Mouse (Mus musculus): ENCODE data around the gene Cnr2. TPM values are rescaled to one million over a fixed set of nuclear protein-coding genes. Genes with fewer than 3 reads are reported as not detected.

Gene Cnr2
- 0.43 and 0.66 TPM in 2 replicates for polyA plus RNA-seq (2015; fragmentation: Nextera tagmentation; extraction: Ambion mirVana)

DNA sequence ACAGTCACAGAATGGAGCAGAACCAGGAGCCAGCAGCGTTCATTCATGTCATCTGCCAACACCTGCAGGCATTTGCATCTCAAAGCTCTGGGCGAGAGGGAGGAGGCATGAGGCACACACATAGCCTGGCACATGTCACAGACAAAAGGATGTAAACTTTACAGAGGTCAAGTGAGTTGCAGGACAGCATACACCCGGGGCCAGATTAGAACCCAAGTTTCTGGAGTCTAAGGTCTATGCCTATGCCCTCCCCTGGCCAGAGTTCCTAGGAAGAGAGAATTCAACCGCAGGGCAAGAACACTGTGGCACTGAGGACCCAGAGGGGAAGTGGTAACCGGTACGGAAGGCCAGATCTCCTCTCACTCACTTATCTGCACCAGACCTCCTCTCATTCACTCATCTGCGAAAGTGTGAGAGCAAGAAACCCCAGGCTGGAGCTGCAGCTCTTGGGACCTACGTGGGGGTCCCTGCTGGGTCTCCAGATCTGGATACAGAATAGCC is at the start of gene Cnr2:
Gene Cnr2 (plus strand): TSS at position 324 of the 501 bp plus-strand sequence.
- Histone ChIP-seq H3K4me2 (ENCODE audit: low read depth, low read length) (no peak within 1 kb of the TSS), H3K36me3 (ENCODE audit: control insufficient read depth, insufficient read depth, low read length) (no peaks in the 10 kb centered on the region), H3K4me3 (ENCODE audit: low read length) (no peak within 1 kb of the TSS), H3K4me1 (ENCODE audit: control insufficient read depth, insufficient read depth, low read length) (peaks cover 10% of the 10 kb centered on the region; the same call in 1 of the 2 replicates), H3K9me3 (ENCODE audit: control insufficient read depth, low read length) (no peaks in the 10 kb centered on the region), H3K27me3 (replicated peaks; ENCODE audit: control insufficient read depth, insufficient read depth, low read length) (no peaks in the 10 kb centered on the region), H3K9ac (ENCODE audit: low read depth, low read length) (no peak within 1 kb of the TSS), H3K27ac (ENCODE audit: low read length) (no peak within 1 kb of the TSS)
- ATAC-seq: no peak
- WGBS: 52% methylated on average over 8 of the region's 8 CpGs

GRCm38 (mm10) chr4:135847581-135847980 is 47.6 kb upstream of the Cnr2 start:
- Histone ChIP-seq H3K4me1 (ENCODE audit: control insufficient read depth, insufficient read depth, low read length) (0 out of 2 replicates have a peak, but pooled peaks cover 3% of the 10 kb centered on the region), H3K36me3 (ENCODE audit: control insufficient read depth, insufficient read depth, low read length) (no peaks in the 10 kb centered on the region), H3K27ac (ENCODE audit: low read length) (no peak overlapping the region), H3K27me3 (replicated peaks; ENCODE audit: control insufficient read depth, insufficient read depth, low read length) (no peaks in the 10 kb centered on the region), H3K4me3 (ENCODE audit: low read length) (no peak overlapping the region), H3K4me2 (ENCODE audit: low read depth, low read length) (no peak overlapping the region), H3K9ac (ENCODE audit: low read depth, low read length) (no peak overlapping the region; the same call in 1 of the 2 replicates), H3K9me3 (ENCODE audit: control insufficient read depth, low read length) (0 out of 2 replicates have a peak, but pooled peaks cover 4% of the 10 kb centered on the region)
- no peak for ATAC-seq
- 62% methylated on average over 5 of the region's 5 CpGs for WGBS

DNA sequence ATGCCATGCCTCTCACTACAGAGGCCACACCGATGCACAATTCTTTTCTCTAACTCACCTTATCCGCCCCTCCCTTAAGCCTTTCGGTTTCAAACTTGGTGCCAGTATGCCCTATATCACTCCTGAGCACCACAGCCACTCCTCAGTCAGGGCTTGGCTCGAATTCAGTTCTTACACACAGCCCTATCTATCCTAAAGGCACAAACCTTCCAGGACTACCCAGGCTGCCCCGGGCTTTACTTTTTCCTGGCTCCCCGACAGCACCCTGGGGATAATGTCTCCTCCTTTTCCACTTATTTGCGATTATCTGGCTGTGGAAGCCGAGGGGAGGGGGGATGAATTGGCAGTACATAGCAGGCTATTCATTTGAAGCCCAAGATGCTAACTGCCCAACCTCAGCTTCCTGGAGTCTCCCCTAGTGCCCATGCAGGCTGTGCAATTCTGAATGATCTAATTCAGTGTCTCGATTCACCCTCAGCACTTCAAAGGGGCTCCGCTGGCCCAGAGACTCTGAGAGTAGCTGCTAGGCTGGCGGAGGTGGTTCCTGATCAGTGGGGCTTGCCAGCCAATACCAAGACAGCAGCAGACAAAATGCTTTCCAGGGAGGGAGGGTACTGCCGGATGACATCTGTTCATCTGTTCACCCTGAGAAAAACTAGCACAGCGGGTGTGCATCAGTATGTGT is 44.6 kb upstream of the Cnr2 start:
- H3K4me1 ChIP-seq (ENCODE audit: control insufficient read depth, insufficient read depth, low read length): peaks cover 11% of the 10 kb centered on the region; the same call in 1 of the 2 replicates
- no peak for ATAC-seq
- H3K27me3 ChIP-seq (replicated peaks; ENCODE audit: control insufficient read depth, insufficient read depth, low read length): no peaks in the 10 kb centered on the region
- no peak overlapping the region for H3K4me3 ChIP-seq (ENCODE audit: low read length)
- no peak overlapping the region for H3K9ac ChIP-seq (ENCODE audit: low read depth, low read length)
- no peaks in the 10 kb centered on the region for H3K9me3 ChIP-seq (ENCODE audit: control insufficient read depth, low read length)
- no peak overlapping the region for H3K27ac ChIP-seq (ENCODE audit: low read length)
- H3K36me3 ChIP-seq (ENCODE audit: control insufficient read depth, insufficient read depth, low read length): no peaks in the 10 kb centered on the region
- 42% methylated on average over 13 of the region's 13 CpGs for WGBS
- H3K4me2 ChIP-seq (ENCODE audit: low read depth, low read length): no peak overlapping the region

GRCm38 (mm10) chr4:135851942-135852341 is 43.3 kb upstream of the Cnr2 start:
- H3K4me2 ChIP-seq (ENCODE audit: low read depth, low read length): no peak overlapping the region
- H3K27me3 ChIP-seq (replicated peaks; ENCODE audit: control insufficient read depth, insufficient read depth, low read length): no peaks in the 10 kb centered on the region
- no peak overlapping the region for H3K9ac ChIP-seq (ENCODE audit: low read depth, low read length)
- H3K27ac ChIP-seq (ENCODE audit: low read length): no peak overlapping the region
- no peak for ATAC-seq
- H3K4me1 ChIP-seq (ENCODE audit: control insufficient read depth, insufficient read depth, low read length): peaks cover 11% of the 10 kb centered on the region; the same call in 1 of the 2 replicates
- H3K36me3 ChIP-seq (ENCODE audit: control insufficient read depth, insufficient read depth, low read length): no peaks in the 10 kb centered on the region
- no peaks in the 10 kb centered on the region for H3K9me3 ChIP-seq (ENCODE audit: control insufficient read depth, low read length)
- H3K4me3 ChIP-seq (ENCODE audit: low read length): no peak overlapping the region
- 89% methylated on average over 9 of the region's 9 CpGs for WGBS

GRCm38 (mm10) chr4:135853987-135854546 is 41.1 kb upstream of the Cnr2 start:
- Histone ChIP-seq H3K4me3 (ENCODE audit: low read length) (no peak overlapping the region), H3K9ac (ENCODE audit: low read depth, low read length) (no peak overlapping the region), H3K4me2 (ENCODE audit: low read depth, low read length) (no peak overlapping the region), H3K27ac (ENCODE audit: low read length) (no peak overlapping the region), H3K27me3 (replicated peaks; ENCODE audit: control insufficient read depth, insufficient read depth, low read length) (no peaks in the 10 kb centered on the region), H3K4me1 (ENCODE audit: control insufficient read depth, insufficient read depth, low read length) (peaks cover 22% of the 10 kb centered on the region), H3K9me3 (ENCODE audit: control insufficient read depth, low read length) (no peaks in the 10 kb centered on the region), H3K36me3 (ENCODE audit: control insufficient read depth, insufficient read depth, low read length) (no peaks in the 10 kb centered on the region)
- 90% methylated on average over 14 of the region's 14 CpGs for WGBS
- no peak for ATAC-seq

DNA sequence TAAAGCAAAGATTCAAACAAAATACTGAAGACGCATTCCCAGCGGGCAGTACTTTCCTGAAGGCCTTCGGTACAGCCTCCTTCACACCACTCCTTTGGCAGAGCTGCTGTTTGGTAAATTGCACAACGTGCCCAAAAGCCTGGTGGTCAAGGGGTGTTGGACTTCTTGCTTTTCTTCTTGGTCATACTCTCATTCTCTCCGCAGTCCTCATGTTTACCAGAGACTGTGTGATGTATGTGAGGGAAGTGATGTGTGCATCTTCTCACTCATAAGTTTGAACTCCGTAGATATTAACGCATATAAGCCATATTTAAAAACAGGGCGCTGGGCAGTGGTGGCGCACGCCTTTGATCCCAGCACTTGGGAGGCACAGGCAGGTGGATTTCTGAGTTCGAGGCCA is 40.6 kb upstream of the Cnr2 start:
- Histone ChIP-seq H3K36me3 (ENCODE audit: control insufficient read depth, insufficient read depth, low read length) (no peaks in the 10 kb centered on the region), H3K27ac (ENCODE audit: low read length) (peak overlapping the region; percentile 98; the same call in 1 of the 2 replicates), H3K4me2 (ENCODE audit: low read depth, low read length) (peak overlapping the region; percentile 94), H3K27me3 (replicated peaks; ENCODE audit: control insufficient read depth, insufficient read depth, low read length) (no peaks in the 10 kb centered on the region), H3K4me3 (ENCODE audit: low read length) (peak overlapping the region; percentile 88), H3K9ac (ENCODE audit: low read depth, low read length) (peak overlapping the region; percentile 94), H3K4me1 (ENCODE audit: control insufficient read depth, insufficient read depth, low read length) (peaks cover 27% of the 10 kb centered on the region), H3K9me3 (ENCODE audit: control insufficient read depth, low read length) (no peaks in the 10 kb centered on the region)
- WGBS: 68% methylated on average over 11 of the region's 11 CpGs
- ATAC-seq: no peak

GRCm38 (mm10) chr4:135855080-135855479 is 40.1 kb upstream of the Cnr2 start:
- H3K36me3 ChIP-seq (ENCODE audit: control insufficient read depth, insufficient read depth, low read length): no peaks in the 10 kb centered on the region
- peaks cover 31% of the 10 kb centered on the region for H3K4me1 ChIP-seq (ENCODE audit: control insufficient read depth, insufficient read depth, low read length)
- peak overlapping the region; percentile 94 for H3K9ac ChIP-seq (ENCODE audit: low read depth, low read length)
- H3K27ac ChIP-seq (ENCODE audit: low read length): peak overlapping the region; percentile 98
- peak overlapping the region; percentile 88 for H3K4me3 ChIP-seq (ENCODE audit: low read length)
- H3K4me2 ChIP-seq (ENCODE audit: low read depth, low read length): peak overlapping the region; percentile 94
- no peaks in the 10 kb centered on the region for H3K9me3 ChIP-seq (ENCODE audit: control insufficient read depth, low read length)
- WGBS: 7% methylated on average over 6 of the region's 6 CpGs
- peak; percentile 12 for ATAC-seq
- H3K27me3 ChIP-seq (replicated peaks; ENCODE audit: control insufficient read depth, insufficient read depth, low read length): no peaks in the 10 kb centered on the region

GRCm38 (mm10) chr4:135855536-135856222 is 39.5 kb upstream of the Cnr2 start, which contains the start of gene Srsf10:
Srsf10 (plus strand) TSS chr4:135855747.
- peaks cover 30% of the 10 kb centered on the region for H3K4me1 ChIP-seq (ENCODE audit: control insufficient read depth, insufficient read depth, low read length)
- ATAC-seq: peak; percentile 97
- 1% methylated on average over 65 of the region's 67 CpGs for WGBS
- no peaks in the 10 kb centered on the region for H3K9me3 ChIP-seq (ENCODE audit: control insufficient read depth, low read length)
- peak within 1 kb of the TSS; percentile 94 for H3K9ac ChIP-seq (ENCODE audit: low read depth, low read length)
- H3K4me3 ChIP-seq (ENCODE audit: low read length): peak within 1 kb of the TSS; percentile 88
- no peaks in the 10 kb centered on the region for H3K27me3 ChIP-seq (replicated peaks; ENCODE audit: control insufficient read depth, insufficient read depth, low read length)
- peak within 1 kb of the TSS; percentile 94 for H3K4me2 ChIP-seq (ENCODE audit: low read depth, low read length)
- H3K36me3 ChIP-seq (ENCODE audit: control insufficient read depth, insufficient read depth, low read length): no peaks in the 10 kb centered on the region
- H3K27ac ChIP-seq (ENCODE audit: low read length): peak within 1 kb of the TSS; percentile 98
